Mouse (Mus musculus) heart, embryonic 15.5 days (tissue): ENCODE measurements around the gene Sptbn2. TPM values are rescaled to one million over a fixed set of nuclear protein-coding genes. Genes with fewer than 3 reads are reported as not detected.
"Not testable (repeated sequence)": the region's sequence is repeated elsewhere in the genome, so short reads cannot be mapped to it uniquely, and the experiment has no call there.

Experiments used
- ATAC-seq: fragments of 200-750 bp; cut with Nextera tagmentation; replicated peaks from 2 replicates; pipeline ENCODE4 v1.8.0; 2017; ENCODE audit warnings: low read depth, moderate TSS enrichment; ENCODE audit not compliant: insufficient number of reproducible peaks, insufficient read depth, low FRiP score
- H3K27ac ChIP-seq: fragments of 300-500 bp; sonication (generic); 2 replicates; pipeline ENCODE4 v1.5.1; 2015; ENCODE audit warnings: mild to moderate bottlenecking, inconsistent platforms
- H3K27me3 ChIP-seq: fragments of 300-500 bp; sonication (generic); 2 replicates; pipeline ENCODE4 v1.6.1; 2015; ENCODE audit warnings: inconsistent platforms
- H3K36me3 ChIP-seq: fragments of 300-500 bp; sonication (generic); 2 replicates; pipeline ENCODE4 v1.6.1; 2015; ENCODE audit warnings: mild to moderate bottlenecking, inconsistent platforms
- H3K4me1 ChIP-seq: fragments of 300-500 bp; sonication (generic); replicated peaks from 2 replicates; pipeline ENCODE4 v1.6.1; 2015; ENCODE audit warnings: inconsistent platforms
- H3K4me2 ChIP-seq: fragments of 300-500 bp; sonication (generic); 2 replicates; pipeline ENCODE4 v1.6.1; 2015; ENCODE audit warnings: inconsistent platforms, mild to moderate bottlenecking, moderate library complexity
- H3K4me3 ChIP-seq: fragments of 300-500 bp; sonication (generic); 2 replicates; pipeline ENCODE4 v1.5.1; 2015; ENCODE audit warnings: mild to moderate bottlenecking, inconsistent platforms
- H3K9ac ChIP-seq: fragments of 300-500 bp; sonication (generic); 2 replicates; pipeline ENCODE4 v1.6.1; 2015; ENCODE audit warnings: mild to moderate bottlenecking, inconsistent platforms
- H3K9me3 ChIP-seq: fragments of 300-500 bp; sonication (generic); replicated peaks from 2 replicates; pipeline ENCODE4 v1.6.1; 2016; ENCODE audit warnings: inconsistent platforms
- WGBS: fragments of 180-500 bp; shearing (Covaris S2); methylation state at CpG from one replicate; pipeline ENCODE4 v1.1.7; 2015; ENCODE audit warnings: mixed read lengths; 5-methylcytosine and 5-hydroxymethylcytosine counted together
- polyA plus RNA-seq: library from polyadenylated mRNA; unstranded; fragments of >200 nt; fragmentation: Nextera tagmentation; extraction: Ambion mirVana; gene quantifications from 2 replicates; pipeline ENCODE4 v1.2.1, GENCODE M21; 2015

The Sptbn2 gene
- polyA plus RNA-seq, 1 experiment from 2014 or later = 0.18 TPM

- no peak for ATAC-seq
- no peaks in the 10 kb centered on the region for H3K27me3 ChIP-seq
- H3K4me3 ChIP-seq = no peak overlapping the region
- WGBS = 86% methylated on average over 9 of the region's 9 CpGs
- no peaks in the 10 kb centered on the region for H3K36me3 ChIP-seq
- no peak overlapping the region for H3K4me2 ChIP-seq
- H3K4me1 ChIP-seq = peaks cover 7% of the 10 kb centered on the region
- no peak overlapping the region for H3K9ac ChIP-seq
- H3K27ac ChIP-seq = no peak overlapping the region
- H3K9me3 ChIP-seq = no peaks in the 10 kb centered on the region
Observed at GRCm38 (mm10) chr19:4747631-4748312, 36.8 kb downstream of the Sptbn2 start.

DNA sequence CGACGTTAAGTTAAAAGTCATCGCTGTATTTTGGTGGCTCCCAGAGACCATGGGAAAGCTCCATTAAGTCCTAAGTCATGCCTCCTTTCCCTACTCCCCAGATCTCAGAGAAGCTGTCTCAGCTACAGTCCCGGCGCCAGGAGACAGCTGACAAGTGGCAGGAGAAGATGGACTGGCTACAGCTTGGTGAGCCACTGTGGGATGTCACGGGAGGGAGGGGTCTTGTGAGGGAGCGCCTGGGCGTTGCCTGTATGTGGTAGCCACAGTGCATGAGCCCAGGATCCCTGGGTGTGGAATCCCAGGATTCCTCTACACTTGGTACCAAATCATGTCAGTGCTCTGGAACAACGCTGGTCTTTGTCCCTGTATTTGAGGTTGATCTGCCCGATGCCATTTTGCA lies 37.5 kb downstream of the Sptbn2 start:
- H3K4me3 ChIP-seq = no peak overlapping the region
- no peak overlapping the region for H3K9ac ChIP-seq
- H3K4me2 ChIP-seq = no peak overlapping the region
- ATAC-seq = no peak
- 79% methylated on average over 10 of the region's 10 CpGs for WGBS
- H3K27ac ChIP-seq = no peak overlapping the region
- no peaks in the 10 kb centered on the region for H3K9me3 ChIP-seq
- H3K4me1 ChIP-seq = peaks cover 7% of the 10 kb centered on the region
- H3K27me3 ChIP-seq = no peaks in the 10 kb centered on the region
- H3K36me3 ChIP-seq = no peaks in the 10 kb centered on the region

DNA sequence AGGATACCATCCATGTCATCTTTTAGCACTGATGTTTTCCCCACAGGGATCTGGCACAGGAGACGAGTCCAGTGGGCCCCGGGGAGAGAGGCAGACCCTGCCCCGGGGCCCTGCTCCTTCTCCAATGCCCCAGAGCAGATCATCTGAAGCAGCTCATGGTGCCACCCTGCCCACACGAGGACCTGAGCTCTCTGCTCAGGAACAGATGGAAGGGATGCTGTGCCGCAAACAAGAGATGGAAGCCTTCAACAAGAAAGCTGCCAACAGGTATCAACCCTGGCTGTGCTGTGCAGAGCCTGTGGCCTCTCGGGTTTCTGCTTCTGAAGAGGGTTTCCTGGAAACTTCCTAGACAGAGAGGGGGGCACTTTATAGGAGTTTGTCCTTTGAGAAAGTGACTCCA lies 39.0 kb downstream of the Sptbn2 start:
- H3K9ac ChIP-seq = no peak overlapping the region

DNA sequence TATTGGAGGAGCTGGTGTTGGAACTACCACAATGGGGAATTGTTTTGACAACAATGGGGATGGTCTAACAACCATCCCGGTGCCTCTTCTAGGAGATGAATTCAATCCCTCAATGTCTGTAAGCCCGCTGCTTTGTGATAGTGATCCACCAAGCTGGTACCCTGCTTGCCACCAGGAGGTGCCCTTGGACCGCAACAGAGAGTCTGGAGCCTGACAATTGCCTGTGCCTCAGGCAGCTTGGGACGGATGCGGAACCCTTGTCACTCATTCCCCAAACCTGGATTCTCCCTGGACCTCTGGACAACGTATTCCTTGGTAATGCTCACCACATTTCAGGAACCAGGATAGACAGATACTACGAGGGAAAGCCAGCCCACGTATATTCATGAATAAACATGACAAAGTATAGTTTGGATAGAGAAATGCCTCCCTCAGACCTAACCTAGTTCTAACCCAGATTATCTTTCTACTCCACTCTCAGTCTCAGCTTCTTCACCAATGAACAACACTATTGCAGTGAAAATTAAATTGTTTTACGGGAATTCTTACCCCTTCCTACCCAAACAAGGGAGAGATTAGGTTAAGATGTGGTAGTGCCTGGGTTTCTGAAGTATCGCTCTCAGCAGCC lies 44.7 kb downstream of the Sptbn2 start:
- under 1% methylated on average over 10 of the region's 10 CpGs for WGBS
- 0 out of 2 replicates have a peak, but pooled peaks cover 8% of the 10 kb centered on the region for H3K36me3 ChIP-seq
- H3K27ac ChIP-seq = peak overlapping the region; percentile 95
- H3K9ac ChIP-seq = peak overlapping the region; percentile 75
- peaks cover 14% of the 10 kb centered on the region for H3K4me1 ChIP-seq
- no peaks in the 10 kb centered on the region for H3K9me3 ChIP-seq
- ATAC-seq = peak; percentile 66
- H3K27me3 ChIP-seq = no peaks in the 10 kb centered on the region
- peak overlapping the region; percentile 84 for H3K4me2 ChIP-seq
- H3K4me3 ChIP-seq = peak overlapping the region; percentile 69

More for the DNA sequence above, 39.0 kb downstream of the Sptbn2 start:
- H3K36me3 ChIP-seq = no peaks in the 10 kb centered on the region
- H3K27me3 ChIP-seq = no peaks in the 10 kb centered on the region
- H3K4me3 ChIP-seq = no peak overlapping the region
- 80% methylated on average over 6 of the region's 6 CpGs for WGBS
- no peak for ATAC-seq
- H3K4me1 ChIP-seq = peaks cover 4% of the 10 kb centered on the region
- H3K9me3 ChIP-seq = no peaks in the 10 kb centered on the region
- no peak overlapping the region for H3K4me2 ChIP-seq
- no peak overlapping the region for H3K27ac ChIP-seq

GRCm38 (mm10) chr19:4756193-4756911 lies 45.4 kb downstream of the Sptbn2 start, which contains the start of gene Rbm4b:
Gene Rbm4b, plus strand, starts transcription at chr19:4756497.
- under 1% methylated on average over 65 of the region's 65 CpGs for WGBS
- no peaks in the 10 kb centered on the region for H3K9me3 ChIP-seq
- peak within 1 kb of the TSS; percentile 69 for H3K4me3 ChIP-seq
- H3K4me1 ChIP-seq = peaks cover 14% of the 10 kb centered on the region
- H3K27ac ChIP-seq = peak within 1 kb of the TSS; percentile 95
- ATAC-seq = peak; percentile 97
- H3K4me2 ChIP-seq = peak within 1 kb of the TSS; percentile 84
- peaks cover 13% of the 10 kb centered on the region; the same call in 1 of the 2 replicates for H3K36me3 ChIP-seq
- H3K9ac ChIP-seq = peak within 1 kb of the TSS; percentile 75
- no peaks in the 10 kb centered on the region for H3K27me3 ChIP-seq

DNA sequence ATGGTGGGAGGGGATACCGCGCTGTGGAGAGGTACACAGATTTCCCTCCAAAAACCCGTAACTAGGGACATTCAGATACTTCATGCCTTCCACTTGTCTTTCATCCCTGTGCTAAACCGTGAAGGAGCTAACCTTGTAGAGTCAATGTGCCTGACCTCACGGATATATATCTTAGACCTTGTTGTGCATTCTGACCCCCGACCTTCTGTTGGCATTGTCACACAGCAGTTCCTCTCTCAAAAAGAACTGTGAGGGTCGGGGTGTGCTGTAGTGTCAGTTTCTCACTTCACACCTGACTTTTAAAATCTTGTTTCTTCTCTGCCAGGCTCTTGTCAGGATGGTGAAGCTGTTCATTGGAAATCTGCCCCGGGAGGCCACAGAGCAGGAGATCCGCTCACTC lies 46.0 kb downstream of the Sptbn2 start:
- Histone ChIP-seq H3K9me3 (no peaks in the 10 kb centered on the region), H3K36me3 (peaks cover 18% of the 10 kb centered on the region), H3K4me2 (peak overlapping the region; percentile 84), H3K4me1 (peaks cover 14% of the 10 kb centered on the region), H3K27me3 (no peaks in the 10 kb centered on the region), H3K4me3 (peak overlapping the region; percentile 69), H3K27ac (peak overlapping the region; percentile 95), H3K9ac (peak overlapping the region; percentile 75)
- ATAC-seq = no peak
- 2% methylated on average over 9 of the region's 9 CpGs for WGBS

- peaks cover 12% of the 10 kb centered on the region for H3K4me1 ChIP-seq
- not testable (repeated sequence) for H3K9me3 ChIP-seq, H3K27me3 ChIP-seq, H3K4me3 ChIP-seq, H3K27ac ChIP-seq, H3K9ac ChIP-seq, ATAC-seq, H3K4me2 ChIP-seq
- WGBS = 87% methylated on average over 8 of the region's 8 CpGs
- peaks cover 46% of the 10 kb centered on the region for H3K36me3 ChIP-seq
Observed at GRCm38 (mm10) chr19:4760544-4760943, 49.6 kb downstream of the Sptbn2 start.

GRCm38 (mm10) chr19:4762876-4763275 lies 51.9 kb downstream of the Sptbn2 start:
- H3K4me2 ChIP-seq = no peak overlapping the region
- WGBS = 50% methylated on average over 1 of the region's 1 CpGs
- H3K4me1 ChIP-seq = peaks cover 7% of the 10 kb centered on the region
- H3K9me3 ChIP-seq = no peaks in the 10 kb centered on the region
- H3K27me3 ChIP-seq = no peaks in the 10 kb centered on the region
- H3K4me3 ChIP-seq = no peak overlapping the region
- no peak for ATAC-seq
- H3K9ac ChIP-seq = no peak overlapping the region
- H3K27ac ChIP-seq = no peak overlapping the region
- H3K36me3 ChIP-seq = peaks cover 51% of the 10 kb centered on the region

GRCm38 (mm10) chr19:4767507-4768148 lies 56.7 kb downstream of the Sptbn2 start:
- no peak overlapping the region for H3K4me2 ChIP-seq
- WGBS = 68% methylated on average over 12 of the region's 12 CpGs
- H3K27me3 ChIP-seq = no peaks in the 10 kb centered on the region
- no peak overlapping the region for H3K9ac ChIP-seq
- ATAC-seq = no peak
- no peaks in the 10 kb centered on the region for H3K9me3 ChIP-seq
- no peak overlapping the region for H3K4me3 ChIP-seq
- H3K36me3 ChIP-seq = peaks cover 52% of the 10 kb centered on the region
- no peaks in the 10 kb centered on the region for H3K4me1 ChIP-seq
- no peak overlapping the region for H3K27ac ChIP-seq

GRCm38 (mm10) chr19:4772785-4773184 lies 61.8 kb downstream of the Sptbn2 start:
- no peak overlapping the region for H3K9ac ChIP-seq
- no peaks in the 10 kb centered on the region for H3K9me3 ChIP-seq
- H3K4me2 ChIP-seq = no peak overlapping the region
- no peaks in the 10 kb centered on the region for H3K27me3 ChIP-seq
- 76% methylated on average over 3 of the region's 3 CpGs for WGBS
- ATAC-seq = no peak
- no peak overlapping the region for H3K27ac ChIP-seq
- H3K4me1 ChIP-seq = no peaks in the 10 kb centered on the region
- peaks cover 38% of the 10 kb centered on the region for H3K36me3 ChIP-seq
- no peak overlapping the region for H3K4me3 ChIP-seq

- WGBS = 77% methylated on average over 2 of the region's 2 CpGs
- ATAC-seq = no peak
- no peaks in the 10 kb centered on the region for H3K27me3 ChIP-seq
- H3K9me3 ChIP-seq = no peaks in the 10 kb centered on the region
- no peak overlapping the region for H3K27ac ChIP-seq
- no peak overlapping the region for H3K4me3 ChIP-seq
- no peak overlapping the region for H3K4me2 ChIP-seq
- H3K4me1 ChIP-seq = peaks cover 18% of the 10 kb centered on the region
- no peak overlapping the region for H3K9ac ChIP-seq
- peaks cover 69% of the 10 kb centered on the region for H3K36me3 ChIP-seq
Observed at GRCm38 (mm10) chr19:4782891-4783290, 71.9 kb downstream of the Sptbn2 start.
